Mouse (Mus musculus) spleen, adult 2 months (tissue): ENCODE data around the gene Slc39a13.

Experiments used
- CTCF ChIP-seq: fragments of 200-500 bp; IDR thresholded peaks from 2 replicates; pipeline ENCODE4 v1.5.1; 2011; ENCODE audit warnings: mild to moderate bottlenecking, inconsistent platforms; ENCODE audit not compliant: insufficient read depth, insufficient read length, insufficient replicate concordance; ENCODE audit errors: extremely low read depth
- POLR2A ChIP-seq: fragments of 200-500 bp; IDR thresholded peaks from 2 replicates; pipeline ENCODE4 v1.6.1; 2011; ENCODE audit warnings: low read depth, low read length, inconsistent platforms

GRCm38 (mm10) chr2:91096524-91096923, 26.3 kb upstream of the Slc39a13 start:
- TF ChIP-seq CTCF, result 0 out of 2 replicates have a peak, but pooled peaks have one; percentile 1
- peak; percentile 44 for TF ChIP-seq POLR2A
